Comparison of ENCODE assay signal across 10 mouse cellular contexts in the genomic region with DNA sequence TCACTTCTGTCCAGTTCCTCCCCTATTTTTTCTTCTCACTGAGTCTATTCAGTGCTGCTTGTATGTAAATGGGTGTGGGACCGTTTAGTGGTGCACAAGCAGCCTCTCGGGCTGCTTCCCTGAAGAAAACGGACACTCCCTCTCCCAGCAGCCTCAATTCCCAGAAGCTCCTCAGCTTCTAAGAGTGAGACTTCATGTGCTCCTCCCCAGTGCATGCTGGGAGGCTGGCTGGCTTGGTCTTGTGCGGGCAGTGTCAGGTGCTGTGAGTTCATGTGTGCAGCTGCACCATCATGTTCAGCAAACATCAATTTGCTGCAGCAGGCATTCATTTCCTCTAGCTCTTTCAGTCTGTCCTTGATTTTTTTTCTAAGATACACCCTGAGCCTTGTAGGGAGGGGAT.
"Had no signal": no experiment of that assay in that cellular context is flagged by ENCODE, and none has a peak within 500 bp of the region (broad histone marks: within the 10 kb centered on the region; RNA-seq: fewer than 3 reads in every experiment).

No protein-coding gene starts in this region.

- DNase-seq: kidney, adult 18-20 months; kidney, postnatal 10 days; kidney, postnatal 4 days; left cerebral cortex, postnatal 4 days; lung, adult 2 months; lung, postnatal 4 days; midbrain, embryonic 14.5 days; right cerebral cortex, adult 18-20 months; right cerebral cortex, postnatal 25 days had no signal

- ATAC-seq: lung, postnatal 0 days had no signal
